ENCODE assay signal across 9 mouse cellular contexts in genomic region chr16:92421147-92421934, GRCm38 (mm10). TPM values are rescaled to one million over a fixed set of nuclear protein-coding genes. Genes with fewer than 3 reads are reported as not detected.
DNase-seq lines count a peak whose midpoint lies in the region; ATAC-seq and TF ChIP-seq lines count a peak whose summit lies in the region.
"Had no signal": no experiment of that assay in that cellular context is flagged by ENCODE, and none has a peak within 500 bp of the region (broad histone marks: within the 10 kb centered on the region; RNA-seq: fewer than 3 reads in every experiment).

No protein-coding gene starts in this region.

- H3K4me3 ChIP-seq in heart, embryonic 15.5 days = no peak overlapping the region
- no peak overlapping the region for H3K4me3 ChIP-seq in lung, adult 2 months (replicated peaks; ENCODE audit: extremely low read depth, low read depth, low read length)
- no peak overlapping the region for H3K4me3 ChIP-seq in midbrain, embryonic 16.5 days (ENCODE audit: low read depth, low read length)
- H3K4me3 ChIP-seq: embryonic facial prominence, embryonic 13.5 days had no signal

- no peak for DNase-seq in heart, postnatal 10 days
- no peak for DNase-seq in lung, adult 2 months
- no peak for DNase-seq in lung, postnatal 14 days
- DNase-seq in brain, embryonic 14.5 days (ENCODE audit: low read depth) = no peak
- no peak for DNase-seq in frontal cortex, postnatal 14 days (ENCODE audit: low spot score in 2 of 2)

- WGBS in heart, embryonic 15.5 days = 53% methylated on average over 13 of the region's 13 CpGs
- 46% methylated on average over 13 of the region's 13 CpGs for WGBS in lung, adult 2 months
- WGBS in midbrain, embryonic 16.5 days = 61% methylated on average over 13 of the region's 13 CpGs

- H3K27me3 ChIP-seq in heart, embryonic 15.5 days = no peaks in the 10 kb centered on the region
- H3K27me3 ChIP-seq in midbrain, embryonic 16.5 days (ENCODE audit: control insufficient read depth, insufficient read depth, low read depth, low read length) = no peaks in the 10 kb centered on the region
- H3K27me3 ChIP-seq: embryonic facial prominence, embryonic 13.5 days had no signal

- H3K36me3 ChIP-seq in heart, embryonic 15.5 days = 0 out of 2 replicates have a peak, but pooled peaks cover 3% of the 10 kb centered on the region
- H3K36me3 ChIP-seq in midbrain, embryonic 16.5 days (ENCODE audit: control insufficient read depth, insufficient read depth, low read length) = no peaks in the 10 kb centered on the region

- H3K9ac ChIP-seq in heart, embryonic 15.5 days = no peak overlapping the region
- H3K9ac ChIP-seq in midbrain, embryonic 16.5 days (ENCODE audit: low read depth, low read length) = no peak overlapping the region
- H3K9ac ChIP-seq: embryonic facial prominence, embryonic 13.5 days had no signal

- TF ChIP-seq CTCF in lung, adult 2 months (IDR thresholded peaks at IDR 0.05; ENCODE audit: insufficient read depth, low read length) = 0 out of 2 replicates have a peak, but pooled peaks have one; percentile 25
- TF ChIP-seq CTCF in brain, embryonic 14.5 days (IDR thresholded peaks at IDR 0.05; ENCODE audit: borderline replicate concordance, extremely low read depth, insufficient read depth, insufficient read length) = peak; percentile 8; the same call in 1 of the 2 replicates

- intact Hi-C loops in heart, postnatal 10 days (cut with DNase I) = no loop called here

- no peak for ATAC-seq in heart, embryonic 15.5 days (replicated peaks; ENCODE audit: insufficient number of reproducible peaks, insufficient read depth, low FRiP score, low read depth)
- ATAC-seq in megakaryocyte-erythroid progenitor cell, adult 5-6 weeks (replicated peaks; ENCODE audit: low FRiP score, low TSS enrichment, poor library complexity, severe bottlenecking) = peak; percentile 52; the same call in 1 of the 2 replicates
- no peak for ATAC-seq in midbrain, embryonic 16.5 days

- H3K4me2 ChIP-seq in heart, embryonic 15.5 days = no peak overlapping the region
- H3K4me2 ChIP-seq in midbrain, embryonic 16.5 days (ENCODE audit: low read length) = no peak overlapping the region
- H3K4me2 ChIP-seq: embryonic facial prominence, embryonic 13.5 days had no signal

- H3K27ac ChIP-seq in heart, embryonic 15.5 days = peak overlapping the region; percentile 1; the same call in 1 of the 2 replicates
- no peak overlapping the region for H3K27ac ChIP-seq in midbrain, embryonic 16.5 days (ENCODE audit: low read length)
- H3K27ac ChIP-seq: embryonic facial prominence, embryonic 13.5 days had no signal

- no peaks in the 10 kb centered on the region for H3K9me3 ChIP-seq in heart, embryonic 15.5 days (replicated peaks)
- H3K9me3 ChIP-seq in midbrain, embryonic 16.5 days (replicated peaks; ENCODE audit: control insufficient read depth, low read length, poor library complexity, severe bottlenecking) = no peaks in the 10 kb centered on the region
- H3K9me3 ChIP-seq: embryonic facial prominence, embryonic 13.5 days had no signal

- no peak for TF ChIP-seq POLR2A in lung, adult 2 months (IDR thresholded peaks at IDR 0.05; ENCODE audit: borderline replicate concordance, extremely low read depth, low read depth, low read length)
- TF ChIP-seq POLR2A in brain, embryonic 14.5 days (IDR thresholded peaks at IDR 0.05; ENCODE audit: borderline replicate concordance, extremely low read depth, insufficient read depth, insufficient read length, poor library complexity, severe bottlenecking) = no peak

- H3K4me1 ChIP-seq in heart, embryonic 15.5 days (replicated peaks) = peaks cover 46% of the 10 kb centered on the region
- H3K4me1 ChIP-seq in lung, adult 2 months (ENCODE audit: control insufficient read depth, insufficient read depth, low read length) = peaks cover 4% of the 10 kb centered on the region
- H3K4me1 ChIP-seq in midbrain, embryonic 16.5 days (ENCODE audit: control insufficient read depth, insufficient read depth, low read length) = 0 out of 2 replicates have a peak, but pooled peaks cover 3% of the 10 kb centered on the region

RNA-seq across cellular contexts. Expression of gene Rcan1, which starts 49.3 kb away (rescaled TPM):
- polyA plus RNA-seq in heart, embryonic 15.5 days (2015; fragmentation: Nextera tagmentation; extraction: Ambion mirVana) = 85.3 and 94.4 TPM in 2 replicates
- total RNA-seq in heart, postnatal 10 days (2021) = 10 to 100 TPM; 87.4 to 90.2 TPM
- polyA plus RNA-seq in lung, adult 2 months (2012; rRNA removed) = 13.7 and 21.6 TPM in 2 replicates
- 47.7 and 64.6 TPM in 2 replicates for polyA plus RNA-seq in brain, embryonic 14.5 days (2012; rRNA removed)
- 7.2 and 12.7 TPM in 2 replicates for total RNA-seq in megakaryocyte-erythroid progenitor cell, adult 5-6 weeks (2014; fragmentation: Nextera tagmentation)
- 7.9 and 10.9 TPM in 2 replicates for total RNA-seq in megakaryocyte-erythroid progenitor cell, adult 5-6 weeks (2017)
- 76.3 and 80.8 TPM in 2 replicates for polyA plus RNA-seq in midbrain, embryonic 16.5 days (2015; fragmentation: Nextera tagmentation; extraction: Ambion mirVana)
